Mouse (Mus musculus): ENCODE measurements around the gene Aanat.

GRCm38 (mm10) chr11:116592428-116592827 lies 6.2 kb downstream of the Aanat start:
- TF ChIP-seq CTCF (IDR thresholded peaks at IDR 0.05; ENCODE audit: control insufficient read depth, insufficient read depth, insufficient replicate concordance, low read depth, low read length) (peak; percentile 98), POLR2A (IDR thresholded peaks at IDR 0.05; ENCODE audit: control insufficient read depth, low read depth, low read length) (no peak)

All from testis, adult 2 months (tissue).